Mouse (Mus musculus): ENCODE measurements around the gene Tnfrsf8. TPM values are rescaled to one million over a fixed set of nuclear protein-coding genes. Genes with fewer than 3 reads are reported as not detected.
A peak's percentile ranks its signal among the peaks of the same experiment; 100 is the strongest.

The Tnfrsf8 gene
- polyA plus RNA-seq, 2 experiments from 2014 or later = 6.3 to 14.2 TPM

- no peak for ATAC-seq
Observed at GRCm38 (mm10) chr4:145267631-145268110, 47.3 kb downstream of the Tnfrsf8 start.

- peak; percentile 72 for ATAC-seq
Observed at GRCm38 (mm10) chr4:145266505-145266904, 48.5 kb downstream of the Tnfrsf8 start.

GRCm38 (mm10) chr4:145264761-145265160 is 50.2 kb downstream of the Tnfrsf8 start:
- no peak for ATAC-seq

GRCm38 (mm10) chr4:145263583-145263982 is 51.4 kb downstream of the Tnfrsf8 start:
- peak; percentile 52 for ATAC-seq

- ATAC-seq = no peak
Observed at GRCm38 (mm10) chr4:145260802-145261201, 54.2 kb downstream of the Tnfrsf8 start.

GRCm38 (mm10) chr4:145257751-145258434 is 57.1 kb downstream of the Tnfrsf8 start:
- ATAC-seq = no peak

GRCm38 (mm10) chr4:145256144-145256543 is 58.8 kb downstream of the Tnfrsf8 start:
- ATAC-seq = no peak

- peak; percentile 90 for ATAC-seq
Observed at GRCm38 (mm10) chr4:145254418-145254817, 60.5 kb downstream of the Tnfrsf8 start.

- ATAC-seq = no peak
Observed at GRCm38 (mm10) chr4:145252611-145253010, 62.4 kb downstream of the Tnfrsf8 start.

GRCm38 (mm10) chr4:145251546-145251945 is 63.4 kb downstream of the Tnfrsf8 start:
- no peak for ATAC-seq

- peak; percentile 65 for ATAC-seq
Observed at GRCm38 (mm10) chr4:145250002-145250401, 65.0 kb downstream of the Tnfrsf8 start.

- ATAC-seq = no peak
Observed at GRCm38 (mm10) chr4:145247556-145247955, 67.4 kb downstream of the Tnfrsf8 start.

GRCm38 (mm10) chr4:145246173-145247011 is 68.6 kb downstream of the Tnfrsf8 start, which contains the start of gene Tnfrsf1b:
Gene Tnfrsf1b, minus strand, starts transcription at chr4:145246870.
- peak; percentile 47 for ATAC-seq

GRCm38 (mm10) chr4:145245581-145245980 is 69.4 kb downstream of the Tnfrsf8 start:
- ATAC-seq = no peak

GRCm38 (mm10) chr4:145244676-145245075 is 70.3 kb downstream of the Tnfrsf8 start:
- ATAC-seq = no peak

GRCm38 (mm10) chr4:145242719-145243350 is 72.1 kb downstream of the Tnfrsf8 start:
- ATAC-seq = no peak

GRCm38 (mm10) chr4:145240723-145241231 is 74.2 kb downstream of the Tnfrsf8 start:
- ATAC-seq = peak; percentile 53

- no peak for ATAC-seq
Observed at GRCm38 (mm10) chr4:145239049-145239830, 75.7 kb downstream of the Tnfrsf8 start.

GRCm38 (mm10) chr4:145236027-145236426 is 78.9 kb downstream of the Tnfrsf8 start:
- peak; percentile 75 for ATAC-seq

GRCm38 (mm10) chr4:145233487-145234228 is 81.3 kb downstream of the Tnfrsf8 start:
- ATAC-seq = no peak

GRCm38 (mm10) chr4:145231732-145232131 is 83.2 kb downstream of the Tnfrsf8 start:
- ATAC-seq = no peak

Measured in activated CD4-positive, CD25-positive, alpha-beta regulatory T cell, adult 4 months (primary cell).